Mouse (Mus musculus) E14TG2a.4 (cell line): ENCODE results near the gene Cnot6.

Experiments
- CTCF ChIP-seq: conservative IDR thresholded peaks from 2 replicates; pipeline ENCODE4 v1.5.1; 2014; ENCODE audit warnings: low read length
- NANOG ChIP-seq: IDR thresholded peaks from 2 replicates; pipeline ENCODE4 v1.6.1; 2014; ENCODE audit warnings: borderline replicate concordance, low read length, mixed read lengths

- no peak for TF ChIP-seq CTCF
- TF ChIP-seq NANOG: no peak
Measured at GRCm38 (mm10) chr11:49696472-49696871, 16.1 kb downstream of the Cnot6 start.
